Comparison of ENCODE assay signal across 30 mouse cellular contexts in genomic region chr15:82120544-82120943, GRCm38 (mm10). TPM values are rescaled to one million over a fixed set of nuclear protein-coding genes. Genes with fewer than 3 reads are reported as not detected.
DNase-seq lines count a peak whose midpoint lies in the region; ATAC-seq and TF ChIP-seq lines count a peak whose summit lies in the region.
"Had no signal": no experiment of that assay in that cellular context is flagged by ENCODE, and none has a peak within 500 bp of the region (broad histone marks: within the 10 kb centered on the region; RNA-seq: fewer than 3 reads in every experiment).

No protein-coding gene starts in this region.

- no peak overlapping the region for H3K9ac ChIP-seq in ES-E14 (ENCODE audit: insufficient read depth, low read depth, low read length, poor library complexity, severe bottlenecking)
- H3K9ac ChIP-seq in intestine, embryonic 15.5 days, result no peak overlapping the region
- H3K9ac ChIP-seq in intestine, postnatal 0 days (ENCODE audit: low read depth, low read length), result no peak overlapping the region
- H3K9ac ChIP-seq in midbrain, embryonic 15.5 days, result no peak overlapping the region
- H3K9ac ChIP-seq: embryonic facial prominence, embryonic 13.5 days; embryonic facial prominence, embryonic 15.5 days; forebrain, embryonic 12.5 days had no signal

- H3K9me3 ChIP-seq in ES-E14 (ENCODE audit: control insufficient read depth, insufficient read depth, low read depth, low read length), result no peaks in the 10 kb centered on the region
- no peaks in the 10 kb centered on the region for H3K9me3 ChIP-seq in intestine, embryonic 15.5 days
- no peaks in the 10 kb centered on the region for H3K9me3 ChIP-seq in intestine, postnatal 0 days (ENCODE audit: control insufficient read depth)
- no peaks in the 10 kb centered on the region for H3K9me3 ChIP-seq in midbrain, embryonic 15.5 days
- H3K9me3 ChIP-seq: embryonic facial prominence, embryonic 13.5 days; embryonic facial prominence, embryonic 15.5 days; forebrain, embryonic 10.5 days; forebrain, embryonic 12.5 days had no signal

- H3K4me3 ChIP-seq in ES-E14 (ENCODE audit: insufficient read depth in 1 of 2, low read depth in 1 of 2, low read length in 2 of 2, poor library complexity in 1 of 2, severe bottlenecking in 1 of 2), result no peak overlapping the region
- H3K4me3 ChIP-seq in intestine, embryonic 15.5 days (replicated peaks), result no peak overlapping the region
- H3K4me3 ChIP-seq in intestine, postnatal 0 days (ENCODE audit: low read depth, low read length), result no peak overlapping the region
- no peak overlapping the region for H3K4me3 ChIP-seq in midbrain, embryonic 15.5 days
- H3K4me3 ChIP-seq: embryonic facial prominence, embryonic 13.5 days; embryonic facial prominence, embryonic 15.5 days; erythroblast, embryonic 14.5 days; forebrain, embryonic 10.5 days; forebrain, embryonic 12.5 days had no signal

- H3K4me2 ChIP-seq in intestine, embryonic 15.5 days (replicated peaks), result no peak overlapping the region
- H3K4me2 ChIP-seq in intestine, postnatal 0 days (replicated peaks; ENCODE audit: low read depth), result no peak overlapping the region
- no peak overlapping the region for H3K4me2 ChIP-seq in midbrain, embryonic 15.5 days
- H3K4me2 ChIP-seq: embryonic facial prominence, embryonic 13.5 days; embryonic facial prominence, embryonic 15.5 days; forebrain, embryonic 12.5 days had no signal

- WGBS in intestine, embryonic 15.5 days, result 52% methylated on average over 8 of the region's 8 CpGs
- WGBS in intestine, postnatal 0 days, result 35% methylated on average over 8 of the region's 8 CpGs
- WGBS in midbrain, embryonic 15.5 days, result 87% methylated on average over 8 of the region's 8 CpGs

- peaks cover 17% of the 10 kb centered on the region for H3K27me3 ChIP-seq in intestine, embryonic 15.5 days (replicated peaks)
- H3K27me3 ChIP-seq in intestine, postnatal 0 days (replicated peaks; ENCODE audit: control insufficient read depth, insufficient read depth, low read length), result peaks cover 78% of the 10 kb centered on the region
- H3K27me3 ChIP-seq in midbrain, embryonic 15.5 days (replicated peaks), result no peaks in the 10 kb centered on the region
- H3K27me3 ChIP-seq: CH12.LX; embryonic facial prominence, embryonic 13.5 days; embryonic facial prominence, embryonic 15.5 days; forebrain, embryonic 12.5 days had no signal

- H3K27ac ChIP-seq in ES-E14 (ENCODE audit: insufficient read depth, low read depth, low read length, poor library complexity, severe bottlenecking), result no peak overlapping the region
- H3K27ac ChIP-seq in intestine, embryonic 15.5 days, result no peak overlapping the region
- no peak overlapping the region for H3K27ac ChIP-seq in intestine, postnatal 0 days (ENCODE audit: low read depth, low read length)
- H3K27ac ChIP-seq in midbrain, embryonic 15.5 days, result no peak overlapping the region
- H3K27ac ChIP-seq: embryonic facial prominence, embryonic 13.5 days; embryonic facial prominence, embryonic 15.5 days; forebrain, embryonic 10.5 days; forebrain, embryonic 12.5 days had no signal

- TF ChIP-seq CTCF in intestine, postnatal 0 days (IDR thresholded peaks at IDR 0.05; ENCODE audit: low read depth), result no peak

- H3K4me1 ChIP-seq in ES-E14 (ENCODE audit: control insufficient read depth in 2 of 2, insufficient read depth in 2 of 2, low read length in 2 of 2, poor library complexity in 1 of 2), result no peaks in the 10 kb centered on the region
- H3K4me1 ChIP-seq in intestine, embryonic 15.5 days (replicated peaks), result 0 out of 2 replicates have a peak, but pooled peaks cover 2% of the 10 kb centered on the region
- H3K4me1 ChIP-seq in intestine, postnatal 0 days (replicated peaks; ENCODE audit: control insufficient read depth, insufficient read depth, low read length), result no peaks in the 10 kb centered on the region
- H3K4me1 ChIP-seq in midbrain, embryonic 15.5 days, result no peaks in the 10 kb centered on the region
- H3K4me1 ChIP-seq: embryonic facial prominence, embryonic 13.5 days; embryonic facial prominence, embryonic 15.5 days; forebrain, embryonic 10.5 days; forebrain, embryonic 12.5 days had no signal

- DNase-seq in ES-E14 (ENCODE audit: low read depth, low spot score), result no peak
- no peak for DNase-seq in thymus, postnatal 25 days
- DNase-seq: adrenal gland, adult 8-10 months; adrenal gland, postnatal 14 days; adrenal gland, postnatal 36 days; B cell, adult 2 months; cerebellum, adult 11 months; cerebellum, adult 18-20 months; cerebellum, adult 8-10 months; cerebellum, adult 9-11 months; cerebellum, postnatal 14 days; cerebellum, postnatal 36 days; embryo, embryonic 11 days had no signal

- ATAC-seq in intestine, embryonic 15.5 days, result peak; percentile 67
- peak; percentile 56 for ATAC-seq in intestine, postnatal 0 days
- no peak for ATAC-seq in midbrain, embryonic 15.5 days (replicated peaks)
- no peak for ATAC-seq in cerebellum, adult (ENCODE audit: insufficient number of reproducible peaks, low FRiP score, low TSS enrichment)
- ATAC-seq: activated CD4-positive, CD25-positive, alpha-beta regulatory T cell, adult 4 months; CD4-positive, CD25-positive, alpha-beta regulatory T cell, adult 4 months; forebrain, embryonic 14.5 days; forebrain, embryonic 16.5 days had no signal

- no peaks in the 10 kb centered on the region for H3K36me3 ChIP-seq in ES-E14 (ENCODE audit: control insufficient read depth, insufficient read depth, low read length, poor library complexity, severe bottlenecking)
- H3K36me3 ChIP-seq in intestine, embryonic 15.5 days, result no peaks in the 10 kb centered on the region
- H3K36me3 ChIP-seq in intestine, postnatal 0 days (ENCODE audit: control insufficient read depth, insufficient read depth), result no peaks in the 10 kb centered on the region
- H3K36me3 ChIP-seq in midbrain, embryonic 15.5 days (replicated peaks), result no peaks in the 10 kb centered on the region
- H3K36me3 ChIP-seq: embryonic facial prominence, embryonic 13.5 days; embryonic facial prominence, embryonic 15.5 days; forebrain, embryonic 10.5 days; forebrain, embryonic 12.5 days had no signal

- in situ Hi-C loops in ES-E14 (cut with MboI; ENCODE audit: low sequenced_read_pairs in 2 of 2, unreplicated experiment in 2 of 2), result no loop called here

TF ChIP-seq in ES-E14, 5 proteins besides CTCF, POLR2A, EP300 and RAD21:
- TF ChIP-seq CHD2 (IDR thresholded peaks at IDR 0.05; ENCODE audit: low read depth, low read length), result no peak
- TF ChIP-seq MAFK (IDR thresholded peaks at IDR 0.05; ENCODE audit: insufficient read depth, low read depth, low read length), result 0 out of 2 replicates have a peak, but pooled peaks have one; percentile 15
TF ChIP-seq in ES-E14: peak in this region for 1.

RNA-seq across cellular contexts. Expression of gene Ccdc134, which starts 7.2 kb away (rescaled TPM):
- total RNA-seq in ES-E14 (2012; rRNA removed), result 28.8 and 31.7 TPM in 2 replicates
- 12.0 and 12.6 TPM in 2 replicates for polyA plus RNA-seq in intestine, embryonic 15.5 days (2015; fragmentation: Nextera tagmentation; extraction: Ambion mirVana)
- 3.5 and 4.2 TPM in 2 replicates for polyA plus RNA-seq in intestine, postnatal 0 days (2015; fragmentation: Nextera tagmentation; extraction: Ambion mirVana)
- polyA plus RNA-seq in midbrain, embryonic 15.5 days (2015; fragmentation: Nextera tagmentation; extraction: Ambion mirVana), result 12.2 and 12.7 TPM in 2 replicates

RNA-seq across cellular contexts. Expression of gene Srebf2, which starts 26.4 kb away (rescaled TPM):
- 173 and 211 TPM in 2 replicates for total RNA-seq in ES-E14 (2012; rRNA removed)
- 163 and 172 TPM in 2 replicates for polyA plus RNA-seq in intestine, embryonic 15.5 days (2015; fragmentation: Nextera tagmentation; extraction: Ambion mirVana)
- polyA plus RNA-seq in intestine, postnatal 0 days (2015; fragmentation: Nextera tagmentation; extraction: Ambion mirVana), result 68.7 and 69.5 TPM in 2 replicates
- 220 and 224 TPM in 2 replicates for polyA plus RNA-seq in midbrain, embryonic 15.5 days (2015; fragmentation: Nextera tagmentation; extraction: Ambion mirVana)

RNA-seq across cellular contexts. Expression of gene Mei1, which starts 50.7 kb away (rescaled TPM):
- 0.40 and 0.42 TPM in 2 replicates for total RNA-seq in ES-E14 (2012; rRNA removed)
- not detected in 2 replicates for polyA plus RNA-seq in intestine, embryonic 15.5 days (2015; fragmentation: Nextera tagmentation; extraction: Ambion mirVana)
- polyA plus RNA-seq in intestine, postnatal 0 days (2015; fragmentation: Nextera tagmentation; extraction: Ambion mirVana), result not detected in 2 replicates
- 0.10 TPM in 1 of 2 replicates, not detected in the other for polyA plus RNA-seq in midbrain, embryonic 15.5 days (2015; fragmentation: Nextera tagmentation; extraction: Ambion mirVana)
- total RNA-seq: common myeloid progenitor, adult 5-6 weeks; MEL had no signal
- polyA plus RNA-seq: activated CD4-positive, CD25-positive, alpha-beta regulatory T cell, adult 4 months; CD4-positive, CD25-positive, alpha-beta regulatory T cell, adult 4 months; embryonic facial prominence, embryonic 11.5 days; embryonic facial prominence, embryonic 13.5 days; erythroblast, embryonic 14.5 days; forebrain, embryonic 14.5 days; forebrain, embryonic 16.5 days had no signal

Comparison
In these comparisons a context has a peak if more than half of its experiments do, and no peak if none do; other contexts are left out.
1. ATAC-seq: peak in intestine, embryonic 15.5 days (single experiment) and intestine, postnatal 0 days (single experiment); none in midbrain, embryonic 15.5 days (single experiment) and cerebellum, adult (single experiment).